Mouse (Mus musculus) common myeloid progenitor, adult 5-6 weeks (primary cell): ENCODE data around the gene Slc30a3. TPM values are rescaled to one million over a fixed set of nuclear protein-coding genes. Genes with fewer than 3 reads are reported as not detected.

ENCODE experiments used
- ATAC-seq: replicated peaks from 2 replicates; pipeline ENCODE4 v1.8.0; 2016; ENCODE audit warnings: low read depth, mild to moderate bottlenecking, moderate TSS enrichment, inconsistent platforms; ENCODE audit not compliant: poor library complexity, severe bottlenecking
- total RNA-seq: library from RNA; stranded (forward); fragments of 200-1000, 187-1606 nt; gene quantifications from 2 replicates; pipeline ENCODE4 v1.2.3, GENCODE M21; 2017

The Slc30a3 gene
- not detected in 2 replicates for total RNA-seq

DNA sequence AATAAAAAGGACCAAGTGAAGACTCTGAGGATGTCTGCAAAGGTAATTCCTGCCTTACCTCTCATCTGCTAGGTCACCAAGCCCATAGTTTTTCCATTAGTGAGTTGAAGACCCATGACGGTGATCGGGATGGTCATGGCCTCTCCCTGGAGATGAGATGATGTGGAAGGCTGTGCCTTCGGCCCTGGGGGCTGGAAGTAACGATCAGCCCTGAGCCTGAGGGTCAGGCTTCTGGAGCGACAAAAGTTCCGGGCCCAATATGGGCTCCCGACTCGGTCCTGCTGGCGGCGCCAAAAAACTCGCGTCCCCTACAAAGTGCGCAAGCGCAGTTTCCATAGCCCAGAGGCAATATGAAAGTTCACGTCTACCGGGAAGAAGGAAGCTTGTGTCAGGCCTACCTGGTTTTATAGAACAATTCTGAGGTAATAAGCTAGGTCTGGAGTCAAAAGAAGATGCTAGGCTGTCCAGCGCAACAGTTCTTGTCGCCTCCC, at the start of gene Slc30a3:
Slc30a3 (minus strand) TSS at position 238 of the 491 bp plus-strand sequence.
- ATAC-seq, result no peak

DNA sequence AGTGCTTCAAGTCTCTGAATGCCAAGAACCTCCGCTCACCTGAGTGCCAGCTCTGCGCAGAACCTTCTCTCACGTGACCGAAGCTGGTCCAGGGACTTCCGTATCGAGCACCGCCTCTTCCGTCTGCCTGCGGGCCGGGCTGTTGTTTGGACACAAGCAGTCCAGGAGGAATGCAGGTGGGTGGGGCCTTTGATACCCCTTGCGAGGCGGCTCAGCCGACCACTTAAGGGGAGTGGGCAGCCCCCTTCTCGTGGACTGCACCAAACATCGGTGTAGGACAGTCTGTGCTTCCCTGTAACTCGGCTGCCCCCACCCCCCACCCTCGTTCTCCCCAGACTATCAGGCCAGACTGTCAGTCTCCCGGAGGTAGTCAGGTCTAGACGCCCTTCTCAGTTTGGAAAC, 46.1 kb upstream of the Slc30a3 start, which contains the start of gene Mpv17:
Mpv17 (minus strand) TSS at position 100 of the 402 bp plus-strand sequence.
- peak; percentile 93 for ATAC-seq

DNA sequence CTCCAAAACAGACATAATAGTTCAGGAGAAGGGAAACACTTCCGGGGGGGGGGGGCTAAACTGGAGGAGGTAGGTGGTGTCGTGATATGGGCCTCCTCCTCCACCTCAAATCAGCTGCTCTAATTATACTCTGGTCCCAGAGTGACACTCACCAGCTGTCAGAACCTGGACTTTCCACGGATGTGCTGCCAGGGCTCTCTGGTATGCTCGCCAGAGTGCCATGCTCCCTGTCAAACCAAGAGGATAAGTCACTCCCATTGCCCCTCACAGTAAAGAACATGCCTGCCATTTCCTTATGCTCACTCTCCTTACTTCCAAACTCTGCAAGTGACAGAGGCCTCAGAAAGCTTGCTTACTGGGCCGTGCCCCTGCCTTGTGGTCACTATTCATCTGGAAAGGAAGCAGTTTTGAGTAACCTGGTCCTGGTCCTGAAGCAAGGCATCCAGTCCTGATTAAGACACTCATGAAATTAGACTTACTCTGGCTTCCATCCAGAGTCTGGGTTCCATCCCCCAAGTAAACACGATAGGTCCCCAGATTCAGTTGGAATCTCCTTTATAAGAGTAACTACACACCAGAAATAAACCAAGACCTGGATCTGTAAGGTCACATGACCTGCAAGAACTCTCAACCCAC, 45.6 kb upstream of the Slc30a3 start:
- ATAC-seq, result no peak

DNA sequence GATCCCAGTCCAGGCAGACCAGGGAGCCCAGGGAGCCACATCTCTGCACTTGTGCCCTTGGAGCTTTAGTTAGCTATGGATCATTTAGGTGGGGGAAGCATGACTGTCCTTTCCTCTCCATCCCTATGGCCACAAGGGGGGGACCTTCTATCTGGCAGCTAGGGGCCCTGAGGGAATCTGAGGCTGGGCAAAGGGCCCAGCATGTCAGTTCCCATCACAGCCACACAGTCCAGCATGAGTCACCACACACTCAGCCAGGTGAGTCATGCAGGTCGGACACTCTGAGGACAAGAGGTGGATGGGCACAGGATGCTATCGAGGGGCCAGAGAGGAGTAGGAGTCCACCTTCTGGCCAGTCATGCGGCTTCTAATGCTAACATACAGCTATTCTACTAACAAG, 43.7 kb upstream of the Slc30a3 start:
- ATAC-seq, result no peak

DNA sequence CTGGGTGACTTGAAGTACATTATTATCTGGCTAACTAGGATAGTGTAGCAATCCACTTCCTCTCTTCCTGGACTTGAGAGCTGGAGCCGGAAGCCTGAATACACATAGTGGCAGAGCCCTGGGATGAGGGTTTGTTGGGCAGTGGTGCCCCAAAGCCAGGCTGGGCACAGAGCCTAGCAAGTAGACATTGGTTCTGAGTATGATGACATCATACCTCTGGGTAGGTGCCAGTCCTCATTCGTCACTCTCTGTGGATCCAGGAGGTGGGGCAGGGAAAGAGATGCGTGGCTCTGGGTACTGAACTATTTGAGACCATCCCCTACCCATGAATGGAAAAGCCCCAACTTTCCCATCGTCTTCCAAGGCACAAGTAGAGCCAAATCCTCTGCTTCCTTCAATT, 41.7 kb upstream of the Slc30a3 start:
- ATAC-seq, result no peak

DNA sequence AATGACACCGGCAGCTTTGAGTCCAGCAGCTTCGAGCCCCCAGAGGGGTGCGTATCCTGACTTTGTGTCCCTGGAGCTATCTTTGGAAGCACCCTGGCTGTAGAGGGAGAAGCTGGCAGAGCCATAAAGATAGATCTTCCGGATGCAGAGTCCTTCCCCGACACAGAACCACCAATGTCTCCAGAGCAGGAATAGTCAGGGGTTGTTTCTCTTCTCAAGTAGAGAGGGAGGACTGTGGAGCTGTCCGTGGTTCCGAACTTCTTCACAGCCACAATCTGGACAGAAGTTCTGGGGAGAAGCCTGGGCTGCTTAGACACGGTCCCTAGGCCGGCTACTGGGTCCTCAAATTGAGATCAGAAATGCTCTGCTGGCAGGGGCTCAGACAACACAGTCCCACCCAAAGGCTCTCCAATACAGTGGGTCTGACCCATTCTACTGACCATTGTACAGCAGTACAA, 31.0 kb upstream of the Slc30a3 start:
- no peak for ATAC-seq

DNA sequence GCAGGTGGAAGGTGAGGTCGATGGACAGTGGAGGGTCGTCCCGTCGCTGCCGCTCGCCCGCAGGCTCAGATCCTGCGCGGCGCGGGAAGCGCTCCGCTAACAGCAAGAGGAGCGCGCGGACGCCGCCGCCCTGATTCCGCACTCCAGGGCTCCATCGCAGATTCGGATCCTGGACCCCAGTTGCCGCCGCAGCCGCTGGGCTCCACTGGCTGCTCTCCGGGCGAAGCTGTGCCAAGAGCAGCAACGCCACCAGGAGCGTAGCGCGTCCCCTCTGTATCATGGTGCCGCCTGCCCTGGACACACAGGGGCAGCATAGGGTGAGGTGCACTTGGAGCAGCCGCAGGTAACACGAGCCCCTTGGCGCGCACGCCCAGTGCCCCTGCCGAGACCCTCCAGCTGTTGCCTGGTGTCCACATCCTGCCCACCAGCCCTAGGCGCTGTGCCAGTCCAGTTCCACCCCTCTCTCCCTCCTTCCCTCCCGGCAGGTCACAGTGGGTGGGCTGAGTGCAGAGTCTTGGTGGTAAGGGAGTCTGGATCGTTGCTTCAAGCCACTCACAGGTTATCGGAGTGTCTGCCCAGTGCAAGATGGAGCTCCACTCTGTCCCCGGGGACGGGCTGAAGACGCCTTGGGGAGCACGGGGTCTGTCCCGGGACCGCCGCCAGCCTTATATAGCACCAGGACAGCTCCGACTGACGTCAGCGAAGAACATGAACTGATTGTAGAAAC, 30.4 kb upstream of the Slc30a3 start, which contains the start of gene Ucn:
Ucn (minus strand) TSS at position 589 of the 727 bp plus-strand sequence.
- peak; percentile 12; the same call in 1 of the 2 replicates for ATAC-seq

DNA sequence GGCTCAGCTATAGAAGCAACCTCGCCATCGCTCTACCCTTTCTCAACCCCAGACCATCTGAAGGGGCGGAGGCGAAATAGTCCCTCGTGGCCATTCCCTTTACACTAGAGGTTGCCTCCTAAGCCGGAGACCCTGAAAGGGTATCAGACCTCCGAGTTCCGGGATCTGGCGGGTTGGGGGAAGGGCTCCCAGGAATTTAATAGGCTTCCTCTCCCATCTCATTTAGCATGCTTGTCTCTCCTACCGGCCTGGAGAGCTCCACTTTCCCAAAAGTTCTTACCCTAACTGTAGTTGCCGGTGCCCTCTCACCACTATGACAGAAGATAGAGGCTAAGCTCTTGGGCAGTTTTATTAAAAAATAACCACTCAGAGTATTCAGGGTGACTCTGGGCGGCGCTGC, 29.6 kb upstream of the Slc30a3 start:
- no peak for ATAC-seq

DNA sequence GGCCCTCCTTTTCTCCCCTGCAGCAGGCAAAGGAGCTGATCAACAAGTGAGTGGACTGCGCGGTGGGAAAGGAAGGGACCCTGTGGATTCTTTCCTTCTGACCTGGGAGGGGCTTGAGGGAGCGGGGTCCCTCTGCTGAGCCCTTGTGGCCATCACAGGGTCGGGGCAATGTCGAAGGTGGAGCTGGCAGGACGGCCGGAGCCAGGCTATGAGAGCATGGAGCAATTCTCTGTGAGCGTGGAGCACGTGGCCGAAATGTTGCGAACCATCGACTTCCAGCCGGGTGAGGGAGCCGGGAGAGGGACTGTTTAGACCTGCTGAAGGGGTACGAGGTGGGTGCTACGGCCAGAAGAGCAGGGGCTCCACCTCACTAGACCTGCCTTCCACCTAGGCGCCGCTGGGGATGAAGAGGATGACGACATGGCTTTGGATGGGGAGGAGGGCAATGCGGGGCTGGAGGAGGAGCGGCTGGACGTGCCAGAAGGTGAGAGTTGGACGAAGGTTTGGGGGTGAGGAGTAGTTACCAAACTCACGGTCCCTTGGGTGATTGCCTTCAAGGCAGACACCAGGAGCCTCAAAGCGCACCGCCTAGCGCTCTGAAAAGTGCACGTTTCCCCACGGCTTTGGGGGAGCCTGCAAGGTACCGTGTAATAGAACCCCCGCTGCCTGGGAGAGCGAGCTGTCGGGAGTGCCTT, 28.8 kb upstream of the Slc30a3 start:
- ATAC-seq, result no peak

DNA sequence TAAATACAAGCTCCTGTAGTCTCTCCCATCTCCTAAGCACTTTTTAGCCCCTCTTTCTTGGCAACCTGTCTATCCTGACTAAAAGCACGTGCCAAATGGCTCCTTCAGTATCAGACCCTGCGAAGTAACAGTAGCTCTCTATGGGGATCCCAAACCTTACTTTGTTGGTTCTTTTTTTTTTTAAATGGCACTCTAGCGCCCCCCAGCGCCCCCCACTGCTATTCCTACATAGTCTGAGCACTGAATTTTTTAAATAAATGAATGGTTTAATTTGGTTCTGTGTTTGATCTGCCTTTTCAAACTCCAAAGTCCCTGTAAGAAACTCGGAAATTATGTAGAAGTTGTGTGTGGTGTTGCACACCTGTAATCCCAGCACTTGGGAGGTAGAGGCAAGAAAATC, 18.0 kb upstream of the Slc30a3 start:
- no peak for ATAC-seq

DNA sequence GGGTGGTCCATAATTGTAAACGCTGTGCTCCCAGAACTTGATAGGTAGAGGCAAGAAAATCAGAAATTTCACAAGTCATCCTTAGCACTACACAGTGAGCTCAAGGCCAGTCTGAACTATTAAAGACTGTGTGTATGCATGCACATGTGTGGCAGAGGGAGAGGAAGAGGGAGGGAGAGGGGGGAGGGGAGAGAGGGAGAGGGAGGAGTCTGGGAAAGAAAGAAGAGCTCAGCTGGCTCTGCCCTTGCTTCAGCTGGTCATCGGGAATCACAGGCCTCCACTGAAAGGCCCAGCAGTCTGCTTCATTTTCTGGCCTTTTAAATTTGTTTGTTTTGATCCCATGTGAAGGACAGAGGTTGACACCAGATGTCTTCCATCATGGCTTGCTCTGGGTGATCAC, 15.4 kb upstream of the Slc30a3 start:
- ATAC-seq, result no peak

DNA sequence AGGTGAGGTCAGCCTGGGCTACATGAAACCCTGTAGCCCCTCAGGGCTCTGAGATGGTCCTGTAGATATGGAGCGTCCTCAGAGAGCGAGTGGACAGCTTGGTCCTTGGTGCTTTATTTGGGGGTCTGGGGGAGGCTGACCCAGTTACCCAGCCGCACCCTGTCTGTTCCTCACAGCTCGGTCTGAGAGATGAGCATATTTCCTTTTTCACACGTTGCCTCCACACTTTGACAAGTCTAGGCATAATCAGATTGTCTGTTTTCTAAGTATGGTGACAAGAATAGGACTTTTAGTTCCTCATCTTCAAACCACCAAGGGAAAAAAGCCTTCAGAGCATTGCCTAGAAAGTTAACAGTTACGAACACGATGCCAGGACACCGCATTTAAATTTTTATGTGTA, 13.1 kb upstream of the Slc30a3 start:
- no peak for ATAC-seq

DNA sequence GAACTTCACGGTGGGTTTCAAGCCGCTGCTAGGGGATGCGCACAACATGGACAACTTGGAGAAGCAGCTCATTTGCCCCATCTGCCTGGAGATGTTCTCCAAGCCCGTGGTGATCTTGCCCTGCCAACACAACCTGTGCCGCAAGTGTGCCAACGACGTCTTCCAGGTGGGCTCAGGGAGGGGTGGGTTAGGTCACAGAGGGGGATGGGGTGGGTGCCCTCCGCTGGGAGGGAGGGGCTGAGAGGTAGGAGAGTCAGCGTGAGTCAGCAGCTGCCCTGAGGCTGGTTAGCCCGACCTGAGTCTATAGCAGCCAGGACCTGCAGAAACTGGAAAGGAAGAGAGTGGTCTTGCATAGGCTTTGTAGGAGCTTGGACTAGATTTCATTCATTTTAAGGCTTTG, 8.9 kb upstream of the Slc30a3 start:
- no peak for ATAC-seq

DNA sequence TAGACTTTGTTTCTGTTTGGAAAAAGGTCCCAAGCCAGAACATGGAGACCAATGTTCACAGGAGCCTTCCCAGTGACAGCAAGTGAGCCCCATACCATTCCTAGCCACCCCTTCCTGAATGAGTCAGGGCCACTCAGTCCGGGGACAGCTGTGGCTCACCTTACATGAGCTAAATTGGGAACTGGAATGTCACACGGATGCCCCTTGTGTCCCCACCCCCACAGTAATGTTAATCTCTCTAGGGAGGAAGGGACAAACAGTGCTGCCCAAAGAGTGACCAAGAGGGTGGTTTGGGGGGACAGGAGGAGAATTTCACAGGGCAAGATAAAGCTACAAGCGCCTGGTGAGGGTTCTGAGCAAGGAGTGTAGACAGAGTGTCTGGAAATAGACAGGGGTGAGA, 8.3 kb upstream of the Slc30a3 start, which contains the start of gene Trim54:
Trim54 (plus strand) TSS at position 359 of the 400 bp plus-strand sequence.
- ATAC-seq, result no peak

DNA sequence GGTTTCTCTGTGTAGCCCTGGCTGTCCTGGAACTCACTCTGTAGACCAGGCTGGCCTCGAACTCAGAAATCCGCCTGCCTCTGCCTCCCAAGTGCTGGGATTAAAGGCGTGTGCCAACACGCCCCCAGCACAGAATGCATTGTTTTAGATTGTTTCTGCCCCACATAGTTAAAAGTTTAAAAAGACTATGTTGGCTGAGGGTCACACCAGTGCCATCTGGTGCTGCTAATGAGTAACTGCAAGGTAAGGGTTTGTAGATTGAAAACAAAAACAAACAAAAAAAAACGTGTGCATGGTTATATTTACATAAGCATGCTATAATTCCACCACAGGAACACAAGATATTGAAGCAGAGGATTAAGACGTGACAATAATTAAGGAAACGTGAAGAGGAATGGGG, 2.7 kb upstream of the Slc30a3 start:
- ATAC-seq, result 0 out of 2 replicates have a peak, but pooled peaks have one; percentile 50

DNA sequence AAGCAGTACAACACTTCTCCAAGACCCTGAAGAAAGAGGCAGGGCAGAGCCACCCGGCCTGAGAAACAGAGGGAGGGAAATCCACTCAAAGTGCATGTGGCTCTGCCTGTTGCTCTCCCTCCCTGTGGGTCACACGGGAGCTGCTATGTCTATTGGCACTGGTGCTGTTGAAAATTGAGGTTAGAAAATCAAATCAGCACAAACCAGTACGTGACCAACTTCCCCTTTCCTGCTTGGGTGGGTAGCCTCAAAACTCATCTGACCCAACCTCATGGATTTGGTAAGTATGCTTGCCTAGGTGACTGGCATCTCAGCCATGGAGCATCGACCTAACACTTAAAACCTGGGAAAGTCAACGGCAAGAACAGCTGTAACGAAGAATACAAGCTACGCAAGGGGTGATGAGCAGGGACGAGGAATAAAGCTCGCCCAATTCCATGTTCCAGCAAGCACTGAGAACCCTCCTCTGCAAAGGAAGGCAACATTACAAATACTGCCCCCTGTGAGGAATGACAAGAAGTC, 2.2 kb downstream of the Slc30a3 start, which contains the start of gene Dnajc5g:
Dnajc5g (plus strand) TSS at position 472 of the 522 bp plus-strand sequence.
- peak; percentile 73 for ATAC-seq

DNA sequence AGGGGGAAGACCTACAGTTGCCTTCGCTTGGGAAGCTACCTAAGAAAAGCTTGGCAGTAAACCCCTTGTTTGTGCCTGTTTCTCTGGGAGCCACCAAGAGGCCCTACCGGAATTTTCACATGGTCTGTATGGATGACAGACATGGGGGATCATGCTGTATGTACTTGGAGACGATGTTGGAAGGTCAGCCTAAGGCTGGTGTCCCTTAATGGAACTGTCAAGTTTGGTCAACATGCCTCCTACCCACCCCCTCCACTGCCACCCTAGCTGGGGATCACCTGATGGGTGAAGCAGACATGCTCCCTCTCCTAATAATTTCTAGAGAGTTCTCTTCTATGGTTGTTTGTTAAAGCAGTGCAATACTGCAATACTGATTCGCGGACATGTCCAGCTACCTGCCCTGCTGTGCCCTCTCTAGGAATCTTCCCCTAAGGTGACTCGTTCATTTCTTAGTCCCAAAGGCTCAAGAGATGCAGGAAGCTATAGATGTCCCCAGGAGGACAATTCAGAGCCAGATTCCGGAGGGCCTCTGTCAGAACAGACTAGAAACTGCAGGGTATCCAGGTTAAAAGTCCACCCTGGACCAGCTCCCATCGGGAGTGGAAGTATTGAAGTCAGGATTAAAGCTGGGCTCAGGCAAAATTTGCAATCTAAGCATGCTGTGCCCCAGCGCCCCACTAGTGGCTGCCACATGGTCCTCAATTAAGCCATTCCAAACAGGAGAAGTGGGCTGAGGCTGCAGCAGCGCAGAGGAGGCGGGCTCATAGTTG, 12.1 kb downstream of the Slc30a3 start:
- no peak for ATAC-seq

DNA sequence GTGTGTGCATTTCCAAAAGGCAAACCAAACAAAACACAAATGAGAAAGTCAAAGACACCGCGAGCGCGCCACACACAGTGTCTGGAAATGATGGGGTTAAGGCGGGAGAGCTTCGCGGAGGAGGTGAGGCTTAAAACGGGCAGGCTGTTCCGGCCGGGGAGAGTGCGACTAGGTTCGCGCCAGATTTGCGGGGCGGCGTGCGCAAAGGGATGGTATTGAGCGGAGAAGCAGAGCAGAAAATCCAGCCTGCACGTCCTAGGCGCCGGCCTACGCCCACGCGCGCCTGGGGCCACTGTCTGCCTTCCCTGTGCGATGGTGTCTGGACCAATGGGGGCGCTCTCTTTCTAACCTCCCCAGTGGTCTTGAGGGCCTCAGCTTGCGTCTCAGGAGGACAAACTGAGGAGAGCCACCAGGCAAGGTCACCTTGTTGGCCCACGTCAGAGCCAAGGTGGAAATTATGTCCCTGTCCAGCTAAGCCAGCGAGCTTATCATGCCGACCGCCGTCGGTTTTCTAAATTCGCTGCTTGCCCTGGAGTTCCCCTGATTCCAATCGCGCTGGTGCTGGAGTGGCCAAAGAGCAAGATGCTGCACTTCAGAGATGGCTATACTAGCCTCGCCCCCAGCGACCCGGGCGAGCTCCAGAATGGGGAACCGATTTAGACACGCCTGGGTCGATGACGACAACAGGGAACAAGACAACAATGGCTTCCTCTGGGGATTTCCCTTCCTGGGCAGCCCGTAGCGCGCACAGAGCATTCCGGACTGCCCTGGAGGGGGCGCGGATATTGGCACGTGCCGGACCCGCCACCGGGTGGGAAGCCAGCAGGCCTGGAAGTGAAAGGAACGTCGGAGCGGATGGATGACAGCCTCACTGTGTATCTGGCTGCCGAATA, 13.0 kb downstream of the Slc30a3 start:
- peak; percentile 94 for ATAC-seq
